Mouse (Mus musculus) neural tube, embryonic 15.5 days (tissue): Measurements from ENCODE around the gene Prrt1. TPM values are rescaled to one million over a fixed set of nuclear protein-coding genes. Genes with fewer than 3 reads are reported as not detected.

Source experiments
- ATAC-seq: fragments of 200-750 bp; cut with Nextera tagmentation; 2 replicates; pipeline ENCODE4 v1.8.0; 2017; ENCODE audit warnings: mild to moderate bottlenecking, moderate TSS enrichment, moderate library complexity; ENCODE audit not compliant: low FRiP score
- H3K27ac ChIP-seq: fragments of 300-500 bp; sonication (generic); replicated peaks from 2 replicates; pipeline ENCODE4 v1.5.1; 2015; ENCODE audit warnings: mild to moderate bottlenecking, inconsistent platforms
- H3K27me3 ChIP-seq: fragments of 300-500 bp; sonication (generic); replicated peaks from 2 replicates; pipeline ENCODE4 v1.6.1; 2015; ENCODE audit warnings: inconsistent platforms
- H3K36me3 ChIP-seq: fragments of 300-500 bp; sonication (generic); 2 replicates; pipeline ENCODE4 v1.6.1; 2015; ENCODE audit warnings: inconsistent platforms
- H3K4me1 ChIP-seq: fragments of 300-500 bp; sonication (generic); 2 replicates; pipeline ENCODE4 v1.6.1; 2015; ENCODE audit warnings: inconsistent platforms
- H3K4me2 ChIP-seq: fragments of 300-500 bp; sonication (generic); 2 replicates; pipeline ENCODE4 v1.6.1; 2015; ENCODE audit warnings: inconsistent platforms, mild to moderate bottlenecking, moderate library complexity
- H3K4me3 ChIP-seq: fragments of 300-500 bp; sonication (generic); replicated peaks from 2 replicates; pipeline ENCODE4 v1.5.1; 2015; ENCODE audit warnings: mild to moderate bottlenecking, inconsistent platforms
- H3K9ac ChIP-seq: fragments of 300-500 bp; sonication (generic); replicated peaks from 2 replicates; pipeline ENCODE4 v1.6.1; 2015; ENCODE audit warnings: mild to moderate bottlenecking, inconsistent platforms
- H3K9me3 ChIP-seq: fragments of 300-500 bp; sonication (generic); replicated peaks from 2 replicates; pipeline ENCODE4 v1.6.1; 2016; ENCODE audit warnings: inconsistent platforms
- WGBS: fragments of 180-500 bp; shearing (Covaris S2); methylation state at CpG from one replicate; pipeline ENCODE4 v1.1.7; 2015; ENCODE audit warnings: mixed read lengths; 5-methylcytosine and 5-hydroxymethylcytosine counted together
- polyA plus RNA-seq: library from polyadenylated mRNA; unstranded; fragments of >200 nt; fragmentation: Nextera tagmentation; extraction: Ambion mirVana; gene quantifications from 2 replicates; pipeline ENCODE4 v1.2.1, GENCODE M21; 2015

Prrt1 gene
- polyA plus RNA-seq, 1 experiment from 2014 or later, result 6.3 TPM

- H3K4me3 ChIP-seq, result no peak overlapping the region
- no peak overlapping the region for H3K27ac ChIP-seq
- H3K9ac ChIP-seq, result no peak overlapping the region
- H3K9me3 ChIP-seq, result no peaks in the 10 kb centered on the region
- H3K27me3 ChIP-seq, result peaks cover 37% of the 10 kb centered on the region
- H3K4me2 ChIP-seq, result no peak overlapping the region
- no peak for ATAC-seq
- H3K36me3 ChIP-seq, result no peaks in the 10 kb centered on the region
- peaks cover 10% of the 10 kb centered on the region for H3K4me1 ChIP-seq
- 38% methylated on average over 1 of the region's 1 CpGs for WGBS
These were observed 34.2 kb downstream of the Prrt1 start for GRCm38 (mm10) chr17:34663558-34663957.

- no peak overlapping the region for H3K4me3 ChIP-seq
- H3K36me3 ChIP-seq, result no peaks in the 10 kb centered on the region
- H3K27ac ChIP-seq, result no peak overlapping the region
- peaks cover 33% of the 10 kb centered on the region for H3K27me3 ChIP-seq
- WGBS, result 74% methylated on average over 7 of the region's 7 CpGs
- H3K9me3 ChIP-seq, result no peaks in the 10 kb centered on the region
- H3K4me1 ChIP-seq, result peaks cover 10% of the 10 kb centered on the region
- no peak overlapping the region for H3K9ac ChIP-seq
- ATAC-seq, result no peak
- no peak overlapping the region for H3K4me2 ChIP-seq
These were observed 35.1 kb downstream of the Prrt1 start for GRCm38 (mm10) chr17:34664472-34664871.

GRCm38 (mm10) chr17:34670235-34670634 is 40.9 kb downstream of the Prrt1 start, which contains the start of gene Tnxb:
Gene Tnxb, plus strand, starts transcription at chr17:34670535.
- 65% methylated on average over 7 of the region's 7 CpGs for WGBS

GRCm38 (mm10) chr17:34671151-34672066 is 42.1 kb downstream of the Prrt1 start:
- peak overlapping the region; percentile 40 for H3K4me3 ChIP-seq
- H3K4me2 ChIP-seq, result peak overlapping the region; percentile 70
- peaks cover 19% of the 10 kb centered on the region for H3K4me1 ChIP-seq
- ATAC-seq, result peak; percentile 68
- 10% methylated on average over 90 of the region's 93 CpGs for WGBS
- H3K36me3 ChIP-seq, result no peaks in the 10 kb centered on the region
- peak overlapping the region; percentile 38 for H3K9ac ChIP-seq
- no peak overlapping the region for H3K27ac ChIP-seq
- H3K9me3 ChIP-seq, result no peaks in the 10 kb centered on the region
- peaks cover 68% of the 10 kb centered on the region for H3K27me3 ChIP-seq

More at GRCm38 (mm10) chr17:34670235-34670634, 40.9 kb downstream of the Prrt1 start, which contains the start of gene Tnxb:
- ATAC-seq, result no peak
- Histone ChIP-seq H3K27me3 (peaks cover 57% of the 10 kb centered on the region), H3K9ac (0 out of 2 replicates have a peak within 1 kb of the TSS, but pooled peaks have one; percentile 38), H3K36me3 (no peaks in the 10 kb centered on the region), H3K4me3 (peak within 1 kb of the TSS; percentile 40), H3K4me1 (peaks cover 19% of the 10 kb centered on the region), H3K4me2 (peak within 1 kb of the TSS; percentile 70), H3K9me3 (no peaks in the 10 kb centered on the region), H3K27ac (no peak within 1 kb of the TSS)

GRCm38 (mm10) chr17:34672246-34672792 is 43.0 kb downstream of the Prrt1 start:
- Histone ChIP-seq H3K9me3 (no peaks in the 10 kb centered on the region), H3K4me2 (peak overlapping the region; percentile 70), H3K4me1 (peaks cover 19% of the 10 kb centered on the region), H3K27me3 (peaks cover 73% of the 10 kb centered on the region), H3K4me3 (peak overlapping the region; percentile 40), H3K27ac (no peak overlapping the region), H3K9ac (no peak overlapping the region; the same call in 1 of the 2 replicates), H3K36me3 (no peaks in the 10 kb centered on the region)
- WGBS, result 38% methylated on average over 49 of the region's 49 CpGs
- ATAC-seq, result peak; percentile 43; the same call in 1 of the 2 replicates

GRCm38 (mm10) chr17:34673139-34673538 is 43.8 kb downstream of the Prrt1 start:
- Histone ChIP-seq H3K4me1 (peaks cover 19% of the 10 kb centered on the region), H3K9me3 (no peaks in the 10 kb centered on the region), H3K27ac (no peak overlapping the region), H3K27me3 (peaks cover 73% of the 10 kb centered on the region), H3K4me2 (no peak overlapping the region), H3K4me3 (no peak overlapping the region), H3K9ac (no peak overlapping the region), H3K36me3 (no peaks in the 10 kb centered on the region)
- WGBS, result 87% methylated on average over 7 of the region's 7 CpGs
- ATAC-seq, result no peak

GRCm38 (mm10) chr17:34674524-34675204 is 45.3 kb downstream of the Prrt1 start:
- WGBS, result 69% methylated on average over 11 of the region's 11 CpGs
- no peaks in the 10 kb centered on the region for H3K9me3 ChIP-seq
- H3K27me3 ChIP-seq, result peaks cover 75% of the 10 kb centered on the region
- no peak overlapping the region for H3K27ac ChIP-seq
- H3K9ac ChIP-seq, result no peak overlapping the region
- H3K36me3 ChIP-seq, result no peaks in the 10 kb centered on the region
- peaks cover 19% of the 10 kb centered on the region for H3K4me1 ChIP-seq
- no peak overlapping the region for H3K4me3 ChIP-seq
- no peak overlapping the region for H3K4me2 ChIP-seq
- no peak for ATAC-seq

GRCm38 (mm10) chr17:34675205-34676092 is 46.1 kb downstream of the Prrt1 start:
- Histone ChIP-seq H3K27ac (no peak overlapping the region), H3K27me3 (peaks cover 71% of the 10 kb centered on the region), H3K4me3 (no peak overlapping the region), H3K4me1 (peaks cover 19% of the 10 kb centered on the region), H3K9ac (no peak overlapping the region), H3K4me2 (no peak overlapping the region), H3K9me3 (no peaks in the 10 kb centered on the region), H3K36me3 (no peaks in the 10 kb centered on the region)
- no peak for ATAC-seq
- 76% methylated on average over 13 of the region's 13 CpGs for WGBS

GRCm38 (mm10) chr17:34676093-34676460 is 46.7 kb downstream of the Prrt1 start:
- no peak overlapping the region for H3K4me3 ChIP-seq
- no peak overlapping the region for H3K4me2 ChIP-seq
- H3K27me3 ChIP-seq, result peaks cover 65% of the 10 kb centered on the region
- ATAC-seq, result no peak
- no peaks in the 10 kb centered on the region for H3K9me3 ChIP-seq
- H3K4me1 ChIP-seq, result peaks cover 17% of the 10 kb centered on the region
- WGBS, result 80% methylated on average over 6 of the region's 6 CpGs
- H3K9ac ChIP-seq, result no peak overlapping the region
- no peak overlapping the region for H3K27ac ChIP-seq
- no peaks in the 10 kb centered on the region for H3K36me3 ChIP-seq

- H3K4me3 ChIP-seq, result no peak overlapping the region
- no peak overlapping the region for H3K9ac ChIP-seq
- ATAC-seq, result no peak
- H3K4me2 ChIP-seq, result no peak overlapping the region
- H3K27me3 ChIP-seq, result peaks cover 59% of the 10 kb centered on the region
- 81% methylated on average over 12 of the region's 12 CpGs for WGBS
- no peaks in the 10 kb centered on the region for H3K36me3 ChIP-seq
- no peaks in the 10 kb centered on the region for H3K9me3 ChIP-seq
- H3K27ac ChIP-seq, result no peak overlapping the region
- peaks cover 11% of the 10 kb centered on the region for H3K4me1 ChIP-seq
These were observed 47.3 kb downstream of the Prrt1 start for GRCm38 (mm10) chr17:34676671-34677070.

GRCm38 (mm10) chr17:34680191-34680590 is 50.9 kb downstream of the Prrt1 start:
- Histone ChIP-seq H3K9me3 (no peaks in the 10 kb centered on the region), H3K4me3 (no peak overlapping the region), H3K9ac (no peak overlapping the region), H3K36me3 (no peaks in the 10 kb centered on the region), H3K27me3 (peaks cover 28% of the 10 kb centered on the region; the same call in 1 of the 2 replicates), H3K4me1 (peaks cover 5% of the 10 kb centered on the region; the same call in 1 of the 2 replicates), H3K27ac (no peak overlapping the region), H3K4me2 (no peak overlapping the region)
- no peak for ATAC-seq
- 84% methylated on average over 26 of the region's 26 CpGs for WGBS
